Mouse (Mus musculus): Measurements from ENCODE around the gene H2afy2.

The H2afy2 gene

GRCm38 (mm10) chr10:61783621-61784251 is at the start of gene H2afy2:
TSS of gene H2afy2 (minus strand) at chr10:61784147.
- DNase-seq, result peak; percentile 72

DNA sequence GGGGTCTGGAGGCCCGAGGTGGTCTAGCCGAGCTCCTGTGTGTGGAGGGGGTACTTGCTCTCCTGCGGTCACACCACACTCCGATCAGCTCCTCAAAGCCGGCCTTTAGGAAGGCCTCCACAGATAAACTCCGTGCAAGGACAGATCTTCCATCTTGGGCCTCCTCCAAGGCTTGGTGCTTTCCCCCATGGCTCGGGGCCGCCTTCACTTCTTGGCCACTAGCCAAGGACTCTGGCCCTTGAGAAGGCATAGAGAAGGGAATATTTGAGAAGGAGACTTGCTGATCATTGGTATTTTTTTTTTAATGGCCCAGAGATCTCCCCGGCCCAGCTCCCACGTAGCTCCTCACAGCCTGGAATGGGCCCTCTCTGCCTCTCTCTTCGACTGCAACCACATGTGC is 48.8 kb upstream of the H2afy2 start:
- DNase-seq, result no peak

- no peak for DNase-seq
Observed at GRCm38 (mm10) chr10:61831741-61832140, 47.8 kb upstream of the H2afy2 start.

DNA sequence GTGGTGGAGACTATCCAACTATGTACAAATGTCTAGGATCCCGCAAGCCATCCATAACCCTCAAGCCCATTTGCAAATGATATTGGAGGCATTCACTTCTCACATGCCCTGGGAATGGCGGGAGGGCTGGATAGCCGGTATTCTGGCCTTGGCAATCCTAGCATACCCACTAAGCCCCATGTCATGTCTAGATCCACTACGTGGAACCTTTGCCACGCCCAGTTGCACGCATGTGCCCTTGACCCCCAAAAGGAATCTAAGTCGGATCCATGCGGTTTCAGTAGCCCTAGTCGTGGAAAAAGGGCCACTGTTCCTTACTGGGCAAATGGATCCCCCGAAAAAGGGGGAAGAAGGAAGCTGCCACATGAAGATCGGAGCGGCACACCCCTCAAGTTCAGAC is 47.3 kb upstream of the H2afy2 start:
- no peak for DNase-seq

- DNase-seq, result peak; percentile 16
Observed at GRCm38 (mm10) chr10:61830817-61831216, 46.9 kb upstream of the H2afy2 start.

DNA sequence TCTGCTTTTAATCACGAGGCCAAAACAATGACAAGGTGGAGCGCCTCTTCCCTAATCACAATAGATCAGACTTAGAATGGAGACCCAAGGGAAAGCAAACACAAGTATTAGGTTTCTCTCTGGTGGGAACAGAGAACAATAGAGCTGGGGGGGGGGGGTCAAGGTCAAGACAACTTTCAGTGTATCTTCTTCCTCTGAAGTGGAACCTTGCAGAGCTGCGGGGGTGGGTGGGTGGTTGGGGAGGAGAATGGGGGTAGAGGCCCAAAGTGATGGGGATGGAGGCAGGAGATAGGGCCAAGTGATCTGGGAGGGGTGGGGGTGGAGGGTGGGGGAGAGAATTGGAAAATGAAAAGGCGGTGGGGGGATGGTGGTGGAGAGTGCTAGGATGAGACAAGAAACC is 45.1 kb upstream of the H2afy2 start:
- no peak for DNase-seq

- no peak for DNase-seq
Observed at GRCm38 (mm10) chr10:61827950-61828936, 44.3 kb upstream of the H2afy2 start.

DNA sequence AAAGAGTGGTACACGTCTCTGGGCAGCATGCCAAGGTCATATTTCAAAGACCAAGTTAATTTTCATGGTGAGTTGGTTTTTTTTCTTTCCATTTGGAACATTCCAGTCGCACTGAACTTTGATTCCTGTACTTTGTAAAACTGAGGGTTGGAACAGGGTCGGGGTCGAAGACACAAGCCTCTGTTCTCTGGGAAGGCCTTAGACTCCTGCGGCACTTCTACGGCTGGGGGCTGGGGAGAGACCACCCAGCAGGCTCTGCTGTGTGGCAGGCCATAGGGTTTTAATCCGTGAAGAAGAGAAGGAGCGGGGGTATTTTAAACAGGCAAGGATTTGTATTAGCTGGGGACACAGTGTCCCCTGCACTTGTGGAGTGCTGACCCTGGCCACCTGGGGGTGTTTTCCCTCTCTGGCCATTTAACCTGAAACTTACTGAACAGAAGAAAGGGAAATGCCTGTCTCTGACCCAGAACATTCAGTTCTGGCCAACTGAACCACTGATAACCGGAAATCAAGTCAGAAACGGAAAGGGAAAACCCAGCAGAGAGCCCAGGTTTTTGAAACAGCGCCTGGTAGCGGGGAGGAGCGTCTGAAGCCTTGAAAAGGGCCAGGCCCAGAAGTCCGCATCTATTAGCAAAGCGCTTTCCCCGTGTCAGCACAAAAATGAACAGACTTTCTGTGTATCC is 42.9 kb upstream of the H2afy2 start:
- DNase-seq, result peak; percentile 65

DNA sequence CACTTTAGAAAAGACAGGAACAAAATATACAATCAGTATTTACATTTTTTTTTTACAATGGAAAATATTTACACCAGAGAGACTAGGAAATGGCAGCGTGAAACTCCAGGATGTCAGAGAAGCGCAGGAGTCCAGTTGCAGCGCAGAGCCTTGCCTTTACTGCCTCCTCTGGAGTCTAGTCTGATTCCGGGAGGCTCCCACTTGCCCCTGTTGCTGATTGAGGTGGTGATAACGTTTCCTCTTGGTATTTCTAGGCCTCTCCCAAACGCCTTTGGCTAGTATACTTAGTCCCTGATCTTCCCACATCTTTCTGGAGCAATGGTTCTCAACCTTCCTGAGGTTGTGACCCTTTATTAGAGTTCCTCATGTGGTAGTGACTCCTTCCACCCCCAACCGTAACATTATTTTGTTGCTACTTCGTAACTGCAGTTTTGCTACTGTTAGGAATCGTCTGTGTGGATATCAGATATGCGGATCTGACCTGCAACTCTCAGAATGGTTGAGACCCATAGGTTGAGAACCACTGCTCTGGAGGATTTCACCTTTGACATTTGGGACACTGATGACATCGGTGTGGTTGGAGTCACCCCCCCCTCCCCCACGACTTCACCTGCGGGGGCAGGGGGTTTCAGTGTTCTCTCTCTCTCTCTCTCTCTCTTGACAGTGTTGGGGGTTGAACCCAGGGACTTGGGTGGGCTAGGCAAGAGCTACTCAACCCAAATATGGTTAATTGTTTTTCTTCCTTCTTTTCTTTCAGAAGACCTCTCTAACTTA is 42.2 kb upstream of the H2afy2 start:
- no peak for DNase-seq

DNA sequence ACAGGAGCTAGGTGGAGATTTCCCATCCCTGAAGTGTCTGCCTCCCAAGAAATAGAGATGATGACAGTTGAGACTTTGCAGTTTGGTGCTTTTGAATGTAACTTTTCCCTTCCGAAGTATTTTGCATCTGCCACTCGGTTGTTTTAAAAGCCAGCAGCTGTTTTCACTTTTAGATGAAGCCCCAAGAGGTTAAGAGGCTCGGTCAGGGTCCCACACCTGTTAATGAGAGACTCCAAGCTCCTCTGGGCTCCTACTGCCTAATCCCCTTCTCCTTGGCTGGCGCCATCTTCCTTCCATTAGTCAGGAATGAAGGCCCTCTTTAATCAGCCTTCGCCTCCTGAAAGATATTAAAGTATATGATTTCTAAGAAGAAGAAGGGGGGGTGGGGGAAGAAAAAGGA is 41.6 kb upstream of the H2afy2 start:
- DNase-seq, result no peak

- DNase-seq, result no peak
Observed at GRCm38 (mm10) chr10:61823731-61824115, 39.8 kb upstream of the H2afy2 start.

DNA sequence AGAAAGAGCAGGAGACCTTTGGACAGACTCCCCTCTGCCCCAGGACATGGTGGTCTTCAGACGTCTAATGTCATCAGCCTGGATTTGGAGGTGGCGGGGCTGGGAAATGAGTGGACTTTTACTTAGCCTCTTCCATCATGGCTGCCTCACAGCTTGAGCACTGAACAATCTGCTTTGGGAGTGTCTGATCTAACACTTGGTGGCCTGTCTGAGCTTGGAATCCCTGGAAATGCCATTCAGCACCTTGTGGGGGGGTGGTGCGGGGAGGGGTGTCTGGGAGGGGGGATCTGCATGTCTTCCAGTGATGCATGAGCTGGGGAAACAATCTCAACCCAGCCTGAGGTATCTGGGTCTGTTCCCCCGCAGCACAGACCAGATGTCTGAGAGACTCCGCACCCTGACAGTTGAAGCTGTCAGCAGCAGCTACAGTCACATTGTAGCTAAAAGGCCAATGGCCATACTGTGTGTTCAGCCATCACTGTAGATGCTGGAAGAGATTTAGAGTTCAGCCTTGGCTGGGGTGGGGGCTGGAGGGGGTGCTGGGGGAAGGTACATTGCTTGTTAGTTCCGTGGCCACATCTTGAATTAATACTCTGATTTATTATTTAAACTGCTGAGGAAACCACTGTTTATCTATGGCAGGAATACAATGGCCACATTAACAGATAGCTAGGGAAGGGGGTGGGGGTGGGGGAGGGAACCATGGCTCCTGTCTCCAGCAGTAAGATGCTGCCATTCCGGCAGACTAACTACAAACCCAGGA is 39.2 kb upstream of the H2afy2 start:
- DNase-seq, result no peak

GRCm38 (mm10) chr10:61820050-61820449 is 36.1 kb upstream of the H2afy2 start:
- no peak for DNase-seq

DNA sequence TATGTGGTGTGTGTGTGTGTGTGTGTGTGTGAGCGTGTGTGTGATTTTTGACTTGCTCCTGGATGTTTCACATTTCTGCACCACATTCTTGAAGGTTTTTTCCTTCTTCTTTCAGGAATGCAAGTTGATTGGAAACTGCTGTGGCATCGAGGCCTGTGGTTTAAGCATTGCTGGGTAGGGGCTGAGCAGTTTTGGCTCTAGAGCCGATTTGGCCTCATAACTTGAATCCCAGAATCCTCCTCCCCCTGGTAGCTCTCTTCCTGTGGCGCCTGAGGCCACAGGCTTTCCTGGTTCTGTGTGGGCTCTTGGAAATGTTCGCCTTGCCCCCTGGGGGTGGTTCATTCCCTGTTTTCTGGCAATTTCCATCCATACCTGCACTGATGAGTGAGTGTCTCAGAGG is 28.0 kb upstream of the H2afy2 start:
- DNase-seq, result no peak

GRCm38 (mm10) chr10:61798133-61798576 is 14.2 kb upstream of the H2afy2 start:
- no peak for DNase-seq

- DNase-seq, result no peak
Observed at GRCm38 (mm10) chr10:61795458-61795857, 11.5 kb upstream of the H2afy2 start.

DNA sequence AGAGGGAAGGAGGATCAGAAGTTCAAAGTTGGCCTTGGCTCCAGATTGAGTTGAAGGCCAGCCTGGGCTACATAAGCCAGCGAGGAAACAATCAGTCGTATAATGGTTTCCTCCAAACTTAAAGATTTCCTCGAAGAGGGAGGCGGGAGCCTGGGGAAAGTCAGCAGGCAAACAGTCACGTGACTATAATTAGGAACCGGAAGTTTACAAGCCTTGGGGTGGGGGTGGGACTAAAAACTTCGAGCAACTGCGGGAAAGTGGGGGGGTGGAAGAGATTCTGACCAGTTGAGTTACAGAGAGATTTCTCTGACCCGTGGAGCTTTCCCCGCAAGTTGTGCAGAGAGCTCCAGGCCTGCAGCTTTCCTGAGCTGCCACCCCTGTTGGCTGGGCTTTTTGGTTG is 11.0 kb upstream of the H2afy2 start:
- DNase-seq, result no peak

DNA sequence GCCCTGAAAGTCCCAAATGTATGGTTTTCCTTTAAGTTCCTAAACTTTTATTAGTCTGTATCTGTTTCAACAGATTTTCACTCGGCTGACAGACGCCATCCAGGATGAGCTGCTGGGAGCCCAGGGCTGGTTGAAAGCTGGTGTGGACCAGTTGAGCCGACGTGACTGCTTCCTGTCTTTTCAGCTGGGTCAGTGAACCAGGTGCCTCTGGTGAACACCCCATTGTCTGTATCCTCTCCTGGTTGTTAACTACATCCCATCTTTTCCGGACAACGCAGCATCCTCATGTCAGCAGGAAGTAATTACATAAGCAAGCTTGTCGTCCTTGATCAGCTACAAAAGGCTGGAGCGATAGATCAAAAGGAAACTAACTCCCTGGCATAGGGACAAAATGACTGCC is 9.1 kb upstream of the H2afy2 start:
- DNase-seq, result no peak

DNA sequence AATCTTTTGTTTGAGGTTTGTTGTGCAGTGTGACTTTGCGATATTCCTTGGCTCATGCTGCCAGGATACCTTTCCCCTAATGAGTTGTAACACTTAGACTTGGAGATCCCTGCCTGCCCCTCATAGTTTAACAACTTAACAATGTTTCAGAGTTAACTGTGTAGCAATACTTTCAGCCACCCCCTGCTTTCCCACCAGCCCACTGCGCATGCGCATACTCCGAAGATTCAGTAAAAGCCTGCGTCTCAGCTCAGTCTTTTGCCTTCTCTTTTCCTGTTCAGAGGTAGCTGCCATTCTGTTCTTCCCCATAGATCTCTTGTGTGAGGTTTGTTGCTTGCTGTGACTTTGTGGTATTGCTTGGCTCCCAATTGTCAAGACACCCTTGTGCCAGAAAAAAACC is 4.6 kb upstream of the H2afy2 start:
- no peak for DNase-seq

- no peak for DNase-seq
Observed at GRCm38 (mm10) chr10:61787541-61788313, 3.8 kb upstream of the H2afy2 start.

DNA sequence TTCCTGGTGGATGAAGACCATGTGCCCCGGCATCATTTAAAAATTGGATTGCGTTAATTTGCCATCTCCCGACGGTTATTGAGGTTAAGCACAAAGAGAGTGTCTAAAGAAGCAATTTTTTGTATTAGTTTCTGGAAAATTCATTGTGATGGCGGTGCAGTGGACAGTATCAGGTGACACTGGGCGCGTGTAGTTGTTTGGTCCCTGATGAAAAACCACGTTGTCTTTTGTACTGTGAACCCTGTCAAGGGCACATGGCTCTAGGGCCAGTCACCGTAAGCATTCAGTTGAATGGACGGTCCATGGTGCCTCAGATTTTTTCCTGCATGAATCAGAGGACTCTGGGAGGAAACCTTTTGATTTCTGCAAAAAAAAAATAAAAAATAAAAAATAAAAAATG is 467 bp upstream of the H2afy2 start:
- no peak for DNase-seq

Data from kidney, adult 18-20 months (tissue).